Mouse (Mus musculus) forebrain, embryonic 10.5 days (tissue): ENCODE results near the gene Izumo3. TPM values are rescaled to one million over a fixed set of nuclear protein-coding genes. Genes with fewer than 3 reads are reported as not detected.
A peak's percentile ranks its signal among the peaks of the same experiment; 100 is the strongest.
"Not testable (repeated sequence)": the region's sequence is repeated elsewhere in the genome, so short reads cannot be mapped to it uniquely, and the experiment has no call there.

Experiments used
- DNase-seq: peaks from one replicate; pipeline ENCODE4 v3.0.0-alpha.2; 2017; ENCODE audit warnings: low spot score; ENCODE audit errors: extremely low spot score
- H3K27ac ChIP-seq: fragments of 300-500 bp; sonication (generic); 2 replicates; pipeline ENCODE4 v1.5.1; 2016; ENCODE audit warnings: mild to moderate bottlenecking
- H3K27me3 ChIP-seq: fragments of 300-500 bp; sonication (generic); 2 replicates; pipeline ENCODE4 v1.6.1; 2016; ENCODE audit warnings: mild to moderate bottlenecking; ENCODE audit not compliant: poor library complexity, severe bottlenecking
- H3K36me3 ChIP-seq: fragments of 300-500 bp; sonication (generic); replicated peaks from 2 replicates; pipeline ENCODE4 v1.6.1; 2016; ENCODE audit warnings: mild to moderate bottlenecking, moderate library complexity
- H3K4me1 ChIP-seq: fragments of 300-500 bp; sonication (generic); 2 replicates; pipeline ENCODE4 v1.6.1; 2016
- H3K4me3 ChIP-seq: fragments of 300-500 bp; sonication (generic); 2 replicates; pipeline ENCODE4 v1.5.1; 2016; ENCODE audit warnings: mild to moderate bottlenecking, moderate library complexity
- H3K9me3 ChIP-seq: fragments of 300-500 bp; sonication (generic); 2 replicates; pipeline ENCODE4 v1.6.1; 2016; ENCODE audit warnings: mild to moderate bottlenecking, moderate library complexity
- WGBS: fragments of 180-500 bp; shearing (Covaris S2); methylation state at CpG from one replicate; pipeline ENCODE4 v1.1.7; 2016; 5-methylcytosine and 5-hydroxymethylcytosine counted together
- polyA plus RNA-seq: library from polyadenylated mRNA; unstranded; fragments of >200 nt; fragmentation: Nextera tagmentation; extraction: Ambion mirVana; gene quantifications from 2 replicates; pipeline ENCODE4 v1.2.1, GENCODE M21; 2016

The Izumo3 gene
- not detected in 2 replicates for polyA plus RNA-seq

GRCm38 (mm10) chr4:92147134-92147533, at the start of gene Izumo3:
TSS of gene Izumo3 (minus strand) at chr4:92147234.
- no peaks in the 10 kb centered on the region for H3K27me3 ChIP-seq
- no peak within 1 kb of the TSS for H3K4me3 ChIP-seq
- no peaks in the 10 kb centered on the region for H3K9me3 ChIP-seq
- H3K36me3 ChIP-seq: no peaks in the 10 kb centered on the region
- no peak within 1 kb of the TSS for H3K27ac ChIP-seq
- DNase-seq: no peak
- no peaks in the 10 kb centered on the region for H3K4me1 ChIP-seq

DNA sequence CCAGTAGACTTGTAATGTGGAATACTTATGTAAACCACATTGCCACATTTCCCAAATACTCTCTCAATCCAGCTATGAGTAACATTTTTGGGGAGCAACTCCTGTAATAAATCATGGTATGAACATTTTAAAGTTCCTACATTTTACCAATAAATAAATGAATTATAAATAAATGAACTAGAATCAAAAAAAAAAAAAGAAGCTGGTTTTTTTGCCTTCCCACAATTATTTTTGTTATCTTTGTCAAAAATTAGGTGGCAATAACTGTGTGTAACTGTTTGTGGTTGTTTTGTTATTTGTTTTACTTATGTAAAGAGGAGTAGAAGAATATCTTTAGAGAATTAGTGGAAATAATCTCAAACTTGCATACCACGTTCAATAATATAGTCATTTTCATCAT, 44.6 kb upstream of the Izumo3 start, which contains the start of gene Gm12666:
TSS of gene Gm12666 (minus strand) at position 101 of the 400 bp plus-strand sequence.
- not testable (repeated sequence) for DNase-seq, H3K4me1 ChIP-seq, H3K27ac ChIP-seq, H3K4me3 ChIP-seq, H3K27me3 ChIP-seq, H3K9me3 ChIP-seq, H3K36me3 ChIP-seq
- WGBS: 90% methylated on average over 1 of the region's 1 CpGs

DNA sequence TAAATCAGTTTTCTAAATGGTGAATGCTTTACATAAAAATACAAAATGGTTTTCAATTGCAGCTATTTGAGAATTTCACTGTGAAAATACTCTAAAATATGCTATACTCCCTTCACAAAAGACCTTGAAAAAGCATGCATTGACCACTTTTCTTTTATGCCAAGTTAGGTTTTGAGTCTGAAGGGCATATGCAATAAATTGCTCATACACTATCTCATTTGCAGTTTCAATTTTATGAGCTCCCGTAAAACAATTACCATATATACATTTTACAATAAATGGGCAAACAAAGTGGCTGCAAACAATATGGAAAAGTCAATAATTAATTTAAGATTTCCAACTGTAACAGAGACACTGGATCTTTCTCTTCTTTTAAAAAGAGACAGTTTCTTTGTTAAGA, 5.6 kb upstream of the Izumo3 start:
- no peak for DNase-seq
- H3K27me3 ChIP-seq: no peaks in the 10 kb centered on the region
- no peak overlapping the region for H3K27ac ChIP-seq
- H3K4me1 ChIP-seq: no peaks in the 10 kb centered on the region
- no peaks in the 10 kb centered on the region for H3K9me3 ChIP-seq
- no peak overlapping the region for H3K4me3 ChIP-seq
- 94% methylated on average over 1 of the region's 1 CpGs for WGBS
- no peaks in the 10 kb centered on the region for H3K36me3 ChIP-seq

DNA sequence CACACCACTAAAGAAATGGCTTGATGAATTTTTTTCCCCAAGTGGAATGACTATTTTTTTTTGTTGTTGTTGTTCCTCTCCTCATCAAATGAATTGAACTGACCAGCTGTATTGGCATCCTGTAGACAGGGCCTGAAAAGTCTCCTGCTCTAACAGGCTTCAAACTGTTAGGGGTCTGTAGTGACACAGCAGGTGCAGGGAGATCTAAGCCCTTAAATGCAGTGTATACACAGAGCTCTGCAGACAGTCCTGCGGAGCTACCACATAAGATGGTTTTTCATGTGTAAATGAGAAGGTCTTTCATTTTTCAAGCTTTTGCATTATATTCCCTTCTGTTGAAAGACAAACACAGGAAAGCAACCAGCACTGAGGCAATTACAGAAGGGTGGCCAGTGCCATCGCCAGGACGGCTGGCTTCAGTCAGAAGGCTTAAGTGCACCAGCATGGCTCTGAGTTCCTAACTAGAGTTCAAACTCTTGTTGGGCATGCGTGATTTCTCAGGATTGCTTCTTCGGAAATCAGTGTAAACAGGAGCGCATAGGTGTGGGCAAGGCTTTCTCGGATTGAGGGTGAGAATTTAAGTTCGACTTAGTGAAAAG, 35.5 kb downstream of the Izumo3 start:
- Histone ChIP-seq H3K4me3 (no peak overlapping the region), H3K27me3 (no peaks in the 10 kb centered on the region), H3K36me3 (no peaks in the 10 kb centered on the region), H3K9me3 (no peaks in the 10 kb centered on the region), H3K4me1 (peaks cover 14% of the 10 kb centered on the region), H3K27ac (no peak overlapping the region)
- WGBS: 14% methylated on average over 8 of the region's 8 CpGs
- DNase-seq: peak; percentile 21

- H3K27ac ChIP-seq: no peak overlapping the region
- no peak for DNase-seq
- H3K9me3 ChIP-seq: no peaks in the 10 kb centered on the region
- H3K36me3 ChIP-seq: no peaks in the 10 kb centered on the region
- no peaks in the 10 kb centered on the region for H3K27me3 ChIP-seq
- no peaks in the 10 kb centered on the region for H3K4me1 ChIP-seq
- no peak overlapping the region for H3K4me3 ChIP-seq
- WGBS: 93% methylated on average over 4 of the region's 4 CpGs
These were observed 49.6 kb downstream of the Izumo3 start for GRCm38 (mm10) chr4:92097386-92097785.

- no peak overlapping the region for H3K27ac ChIP-seq
- H3K27me3 ChIP-seq: no peaks in the 10 kb centered on the region
- no peak for DNase-seq
- 88% methylated on average over 1 of the region's 1 CpGs for WGBS
- no peak overlapping the region for H3K4me3 ChIP-seq
- no peaks in the 10 kb centered on the region for H3K4me1 ChIP-seq
- H3K9me3 ChIP-seq: no peaks in the 10 kb centered on the region
- H3K36me3 ChIP-seq: no peaks in the 10 kb centered on the region
These were observed 51.1 kb downstream of the Izumo3 start for GRCm38 (mm10) chr4:92095951-92096350.

Other genes with a start within 250 kb of the Izumo3 start
- not detected in 2 replicates for gene Gm12666, start 44.5 kb upstream of the Izumo3 start, polyA plus RNA-seq